In the genomic region with DNA sequence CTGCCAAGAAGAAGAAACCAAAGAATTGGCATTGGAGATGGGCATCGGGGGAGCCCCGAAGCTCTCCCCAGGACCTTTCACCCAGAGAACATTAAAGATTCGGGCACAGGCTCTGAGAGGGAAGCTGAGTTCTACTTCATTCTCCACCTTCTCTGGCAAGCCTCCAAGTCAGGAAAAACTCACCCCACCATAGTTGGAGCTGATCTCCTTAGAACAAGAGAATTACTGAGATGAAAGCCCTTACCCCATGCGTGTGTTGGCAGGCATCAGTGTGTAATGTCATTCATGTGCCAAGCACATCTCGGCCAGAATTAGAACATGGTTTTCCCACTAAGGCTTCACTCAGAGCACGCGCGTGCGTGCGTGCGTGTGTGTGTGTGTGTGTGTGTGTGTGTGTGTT, we compare ENCODE assay signal across 9 mouse cellular contexts. TPM values are rescaled to one million over a fixed set of nuclear protein-coding genes. Genes with fewer than 3 reads are reported as not detected.
DNase-seq lines count a peak whose midpoint lies in the region; ATAC-seq and TF ChIP-seq lines count a peak whose summit lies in the region.
"Had no signal": no experiment of that assay in that cellular context is flagged by ENCODE, and none has a peak within 500 bp of the region (broad histone marks: within the 10 kb centered on the region; RNA-seq: fewer than 3 reads in every experiment).

No protein-coding gene starts in this region.

- H3K9me3 ChIP-seq in forebrain, embryonic 13.5 days (replicated peaks) = no peaks in the 10 kb centered on the region
- H3K9me3 ChIP-seq in forebrain, embryonic 12.5 days = no peaks in the 10 kb centered on the region
- no peaks in the 10 kb centered on the region for H3K9me3 ChIP-seq in hindbrain, embryonic 16.5 days (ENCODE audit: control insufficient read depth, low read length)
- H3K9me3 ChIP-seq in hindbrain, embryonic 10.5 days = no peaks in the 10 kb centered on the region
- H3K9me3 ChIP-seq in intestine, postnatal 0 days (ENCODE audit: control insufficient read depth) = no peaks in the 10 kb centered on the region

- no peak overlapping the region for H3K4me3 ChIP-seq in forebrain, embryonic 13.5 days
- no peak overlapping the region for H3K4me3 ChIP-seq in forebrain, embryonic 12.5 days (replicated peaks)
- no peak overlapping the region for H3K4me3 ChIP-seq in hindbrain, embryonic 16.5 days (ENCODE audit: low read length)
- H3K4me3 ChIP-seq in hindbrain, embryonic 10.5 days = no peak overlapping the region
- H3K4me3 ChIP-seq in lung, adult 2 months (replicated peaks; ENCODE audit: extremely low read depth, low read depth, low read length) = no peak overlapping the region
- H3K4me3 ChIP-seq in intestine, postnatal 0 days (ENCODE audit: low read depth, low read length) = no peak overlapping the region

- H3K9ac ChIP-seq in forebrain, embryonic 13.5 days = no peak overlapping the region
- H3K9ac ChIP-seq in forebrain, embryonic 12.5 days = no peak overlapping the region
- H3K9ac ChIP-seq in hindbrain, embryonic 16.5 days (ENCODE audit: low read depth, low read length) = no peak overlapping the region
- no peak overlapping the region for H3K9ac ChIP-seq in intestine, postnatal 0 days (ENCODE audit: low read depth, low read length)
- H3K9ac ChIP-seq: liver, embryonic 14.5 days had no signal

- H3K36me3 ChIP-seq in forebrain, embryonic 13.5 days (ENCODE audit: poor library complexity, severe bottlenecking) = no peaks in the 10 kb centered on the region
- no peaks in the 10 kb centered on the region for H3K36me3 ChIP-seq in forebrain, embryonic 12.5 days (replicated peaks)
- no peaks in the 10 kb centered on the region for H3K36me3 ChIP-seq in hindbrain, embryonic 16.5 days (ENCODE audit: control insufficient read depth, insufficient read depth, low read length)
- H3K36me3 ChIP-seq in hindbrain, embryonic 10.5 days = peaks cover 16% of the 10 kb centered on the region; the same call in 1 of the 2 replicates
- peaks cover 38% of the 10 kb centered on the region for H3K36me3 ChIP-seq in intestine, postnatal 0 days (ENCODE audit: control insufficient read depth, insufficient read depth)

- no peak for TF ChIP-seq POLR2A in brain, embryonic 14.5 days (IDR thresholded peaks at IDR 0.05; ENCODE audit: borderline replicate concordance, extremely low read depth, insufficient read depth, insufficient read length, poor library complexity, severe bottlenecking)
- TF ChIP-seq POLR2A in lung, adult 2 months (IDR thresholded peaks at IDR 0.05; ENCODE audit: borderline replicate concordance, extremely low read depth, low read depth, low read length) = no peak

- TF ChIP-seq CTCF in brain, embryonic 14.5 days (IDR thresholded peaks at IDR 0.05; ENCODE audit: borderline replicate concordance, extremely low read depth, insufficient read depth, insufficient read length) = no peak
- no peak for TF ChIP-seq CTCF in lung, adult 2 months (IDR thresholded peaks at IDR 0.05; ENCODE audit: insufficient read depth, low read length)
- no peak for TF ChIP-seq CTCF in intestine, postnatal 0 days (IDR thresholded peaks at IDR 0.05; ENCODE audit: low read depth)

- WGBS in forebrain, embryonic 13.5 days = 55% methylated on average over 11 of the region's 11 CpGs
- 80% methylated on average over 11 of the region's 11 CpGs for WGBS in forebrain, embryonic 12.5 days
- WGBS in hindbrain, embryonic 16.5 days = 62% methylated on average over 11 of the region's 11 CpGs
- WGBS in hindbrain, embryonic 10.5 days = 88% methylated on average over 11 of the region's 11 CpGs
- 57% methylated on average over 11 of the region's 11 CpGs for WGBS in lung, adult 2 months
- whole genome bisulfite sequencing in intestine, postnatal 0 days = 77% methylated on average over 11 of the region's 11 CpGs

- ATAC-seq in forebrain, embryonic 13.5 days = peak; percentile 62
- no peak for ATAC-seq in forebrain, embryonic 12.5 days (ENCODE audit: low FRiP score)
- peak; percentile 83 for ATAC-seq in hindbrain, embryonic 16.5 days
- no peak for ATAC-seq in intestine, postnatal 0 days

- H3K4me2 ChIP-seq in forebrain, embryonic 13.5 days = no peak overlapping the region
- no peak overlapping the region for H3K4me2 ChIP-seq in forebrain, embryonic 12.5 days
- no peak overlapping the region for H3K4me2 ChIP-seq in hindbrain, embryonic 16.5 days (ENCODE audit: low read length)
- H3K4me2 ChIP-seq in intestine, postnatal 0 days (replicated peaks; ENCODE audit: low read depth) = no peak overlapping the region

- H3K27ac ChIP-seq in forebrain, embryonic 13.5 days = no peak overlapping the region
- H3K27ac ChIP-seq in forebrain, embryonic 12.5 days = no peak overlapping the region
- H3K27ac ChIP-seq in hindbrain, embryonic 16.5 days (ENCODE audit: low read depth, low read length) = no peak overlapping the region
- H3K27ac ChIP-seq in hindbrain, embryonic 10.5 days = no peak overlapping the region
- H3K27ac ChIP-seq in intestine, postnatal 0 days (ENCODE audit: low read depth, low read length) = no peak overlapping the region
- H3K27ac ChIP-seq: liver, embryonic 14.5 days had no signal

- peaks cover 29% of the 10 kb centered on the region for H3K4me1 ChIP-seq in forebrain, embryonic 13.5 days
- H3K4me1 ChIP-seq in forebrain, embryonic 12.5 days = peaks cover 21% of the 10 kb centered on the region
- H3K4me1 ChIP-seq in hindbrain, embryonic 16.5 days (ENCODE audit: control insufficient read depth, insufficient read depth, low read depth, low read length) = peaks cover 21% of the 10 kb centered on the region
- H3K4me1 ChIP-seq in hindbrain, embryonic 10.5 days (replicated peaks) = peaks cover 26% of the 10 kb centered on the region
- H3K4me1 ChIP-seq in lung, adult 2 months (ENCODE audit: control insufficient read depth, insufficient read depth, low read length) = peaks cover 5% of the 10 kb centered on the region
- 0 out of 2 replicates have a peak, but pooled peaks cover 5% of the 10 kb centered on the region for H3K4me1 ChIP-seq in intestine, postnatal 0 days (replicated peaks; ENCODE audit: control insufficient read depth, insufficient read depth, low read length)

- DNase-seq in hindbrain, embryonic 10.5 days (ENCODE audit: low spot score) = no peak
- peak; percentile 90 for DNase-seq in brain, embryonic 14.5 days (ENCODE audit: low read depth)
- DNase-seq in lung, adult 2 months = peak; percentile 22
- DNase-seq in testis, postnatal 14 days (ENCODE audit: low spot score) = no peak

- H3K27me3 ChIP-seq in forebrain, embryonic 13.5 days = peaks cover 46% of the 10 kb centered on the region
- H3K27me3 ChIP-seq in forebrain, embryonic 12.5 days = peaks cover 62% of the 10 kb centered on the region
- H3K27me3 ChIP-seq in hindbrain, embryonic 16.5 days (replicated peaks; ENCODE audit: control insufficient read depth, insufficient read depth, low read length) = peaks cover 22% of the 10 kb centered on the region
- H3K27me3 ChIP-seq in hindbrain, embryonic 10.5 days (ENCODE audit: insufficient read depth, poor library complexity, severe bottlenecking) = peaks cover 76% of the 10 kb centered on the region
- H3K27me3 ChIP-seq in intestine, postnatal 0 days (replicated peaks; ENCODE audit: control insufficient read depth, insufficient read depth, low read length) = peaks cover 21% of the 10 kb centered on the region

RNA-seq across cellular contexts. Expression of a gene that starts 7.0 kb away (rescaled TPM):
- polyA plus RNA-seq in forebrain, embryonic 13.5 days (2015; fragmentation: Nextera tagmentation; extraction: Ambion mirVana) = 3.0 and 3.1 TPM in 2 replicates
- polyA plus RNA-seq in forebrain, embryonic 12.5 days (2016; fragmentation: Nextera tagmentation; extraction: Ambion mirVana) = 6.3 and 7.8 TPM in 2 replicates
- 18.4 and 19.5 TPM in 2 replicates for polyA plus RNA-seq in hindbrain, embryonic 16.5 days (2015; fragmentation: Nextera tagmentation; extraction: Ambion mirVana)
- polyA plus RNA-seq in hindbrain, embryonic 10.5 days (2016; fragmentation: Nextera tagmentation; extraction: Ambion mirVana) = 7.4 and 9.1 TPM in 2 replicates
- polyA plus RNA-seq in brain, embryonic 14.5 days (2012; rRNA removed) = 4.0 and 8.3 TPM in 2 replicates
- polyA plus RNA-seq in lung, adult 2 months (2012; rRNA removed) = 14.0 and 14.1 TPM in 2 replicates
- polyA plus RNA-seq in intestine, postnatal 0 days (2015; fragmentation: Nextera tagmentation; extraction: Ambion mirVana) = 11.6 and 13.7 TPM in 2 replicates

RNA-seq across cellular contexts. Expression of a gene that starts 21.3 kb away (rescaled TPM):
- 9.1 and 14.3 TPM in 2 replicates for polyA plus RNA-seq in forebrain, embryonic 13.5 days (2015; fragmentation: Nextera tagmentation; extraction: Ambion mirVana)
- polyA plus RNA-seq in forebrain, embryonic 12.5 days (2016; fragmentation: Nextera tagmentation; extraction: Ambion mirVana) = 7.2 and 10.5 TPM in 2 replicates
- 17.9 and 21.7 TPM in 2 replicates for polyA plus RNA-seq in hindbrain, embryonic 16.5 days (2015; fragmentation: Nextera tagmentation; extraction: Ambion mirVana)
- polyA plus RNA-seq in hindbrain, embryonic 10.5 days (2016; fragmentation: Nextera tagmentation; extraction: Ambion mirVana) = 8.1 and 14.7 TPM in 2 replicates
- polyA plus RNA-seq in brain, embryonic 14.5 days (2012; rRNA removed) = 8.3 and 10.3 TPM in 2 replicates
- polyA plus RNA-seq in lung, adult 2 months (2012; rRNA removed) = 40.8 and 50.3 TPM in 2 replicates
- polyA plus RNA-seq in intestine, postnatal 0 days (2015; fragmentation: Nextera tagmentation; extraction: Ambion mirVana) = 0.52 and 2.0 TPM in 2 replicates
- polyA plus RNA-seq: liver, embryonic 14.5 days had no signal

RNA-seq across cellular contexts. Expression of a gene that starts 30.9 kb away (rescaled TPM):
- 62.2 and 72.8 TPM in 2 replicates for polyA plus RNA-seq in forebrain, embryonic 13.5 days (2015; fragmentation: Nextera tagmentation; extraction: Ambion mirVana)
- 64.0 and 68.2 TPM in 2 replicates for polyA plus RNA-seq in forebrain, embryonic 12.5 days (2016; fragmentation: Nextera tagmentation; extraction: Ambion mirVana)
- polyA plus RNA-seq in hindbrain, embryonic 16.5 days (2015; fragmentation: Nextera tagmentation; extraction: Ambion mirVana) = 74.1 and 76.8 TPM in 2 replicates
- polyA plus RNA-seq in hindbrain, embryonic 10.5 days (2016; fragmentation: Nextera tagmentation; extraction: Ambion mirVana) = 57.6 and 73.0 TPM in 2 replicates
- polyA plus RNA-seq in brain, embryonic 14.5 days (2012; rRNA removed) = 37.8 and 41.5 TPM in 2 replicates
- polyA plus RNA-seq in lung, adult 2 months (2012; rRNA removed) = 7.2 and 11.7 TPM in 2 replicates
- polyA plus RNA-seq in intestine, postnatal 0 days (2015; fragmentation: Nextera tagmentation; extraction: Ambion mirVana) = 34.9 and 35.7 TPM in 2 replicates

RNA-seq across cellular contexts. Expression of a gene that starts 31.2 kb away (rescaled TPM):
- polyA plus RNA-seq in forebrain, embryonic 13.5 days (2015; fragmentation: Nextera tagmentation; extraction: Ambion mirVana) = 8.9 and 9.7 TPM in 2 replicates
- 14.3 and 17.9 TPM in 2 replicates for polyA plus RNA-seq in forebrain, embryonic 12.5 days (2016; fragmentation: Nextera tagmentation; extraction: Ambion mirVana)
- polyA plus RNA-seq in hindbrain, embryonic 16.5 days (2015; fragmentation: Nextera tagmentation; extraction: Ambion mirVana) = 2.4 and 2.8 TPM in 2 replicates
- polyA plus RNA-seq in hindbrain, embryonic 10.5 days (2016; fragmentation: Nextera tagmentation; extraction: Ambion mirVana) = 13.7 and 14.6 TPM in 2 replicates
- 4.2 TPM in 2 replicates for polyA plus RNA-seq in brain, embryonic 14.5 days (2012; rRNA removed)
- 0.95 and 1.2 TPM in 2 replicates for polyA plus RNA-seq in lung, adult 2 months (2012; rRNA removed)
- 1.3 and 1.4 TPM in 2 replicates for polyA plus RNA-seq in intestine, postnatal 0 days (2015; fragmentation: Nextera tagmentation; extraction: Ambion mirVana)

Comparison
In these comparisons a context has a peak if more than half of its experiments do, and no peak if none do; other contexts are left out.
1. ATAC-seq: peak in forebrain, embryonic 13.5 days (single experiment) and hindbrain, embryonic 16.5 days (single experiment); none in forebrain, embryonic 12.5 days (single experiment) and intestine, postnatal 0 days (single experiment).
2. DNase-seq: peak in brain, embryonic 14.5 days (single experiment) and lung, adult 2 months (single experiment); none in hindbrain, embryonic 10.5 days (single experiment) and testis, postnatal 14 days (single experiment).